Mouse (Mus musculus): Measurements from ENCODE around the gene Cenpi.
"Not testable (repeated sequence)": the region's sequence is repeated elsewhere in the genome, so short reads cannot be mapped to it uniquely, and the experiment has no call there.

Cenpi gene

GRCm38 (mm10) chrX:134307534-134308274, at the start of gene Cenpi:
Cenpi (plus strand) TSS chrX:134308084.
- peak; percentile 52 for DNase-seq (ENCODE audit: low spot score)

- DNase-seq (ENCODE audit: low spot score) = no peak
Observed at GRCm38 (mm10) chrX:134261191-134261590, 46.7 kb upstream of the Cenpi start.

- DNase-seq (ENCODE audit: low spot score) = no peak
Observed at GRCm38 (mm10) chrX:134262129-134262528, 45.8 kb upstream of the Cenpi start.

- DNase-seq (ENCODE audit: low spot score) = no peak
Observed at GRCm38 (mm10) chrX:134275715-134276114, 32.2 kb upstream of the Cenpi start.

- DNase-seq (ENCODE audit: low spot score) = no peak
Observed at GRCm38 (mm10) chrX:134276275-134277160, 31.4 kb upstream of the Cenpi start, which contains the start of gene Trmt2b. Trmt2b (minus strand) TSS chrX:134276984.

GRCm38 (mm10) chrX:134280531-134280930, 27.4 kb upstream of the Cenpi start:
- no peak for DNase-seq (ENCODE audit: low spot score)

- no peak for DNase-seq (ENCODE audit: low spot score)
Observed at GRCm38 (mm10) chrX:134285102-134285501, 22.8 kb upstream of the Cenpi start.

- no peak for DNase-seq (ENCODE audit: low spot score)
Observed at GRCm38 (mm10) chrX:134285791-134286190, 22.1 kb upstream of the Cenpi start.

- DNase-seq (ENCODE audit: low spot score) = no peak
Observed at GRCm38 (mm10) chrX:134287305-134287704, 20.6 kb upstream of the Cenpi start.

- DNase-seq (ENCODE audit: low spot score) = no peak
Observed at GRCm38 (mm10) chrX:134296301-134296700, 11.6 kb upstream of the Cenpi start.

GRCm38 (mm10) chrX:134296737-134297136, 11.1 kb upstream of the Cenpi start:
- no peak for DNase-seq (ENCODE audit: low spot score)

GRCm38 (mm10) chrX:134297195-134297594, 10.7 kb upstream of the Cenpi start:
- no peak for DNase-seq (ENCODE audit: low spot score)

GRCm38 (mm10) chrX:134300219-134300618, 7.7 kb upstream of the Cenpi start:
- DNase-seq (ENCODE audit: low spot score) = no peak

- DNase-seq (ENCODE audit: low spot score) = no peak
Observed at GRCm38 (mm10) chrX:134303287-134303686, 4.6 kb upstream of the Cenpi start.

GRCm38 (mm10) chrX:134308275-134308634, 371 bp downstream of the Cenpi start:
- no peak for DNase-seq (ENCODE audit: low spot score)

- DNase-seq (ENCODE audit: low spot score) = not testable (repeated sequence)
Observed at GRCm38 (mm10) chrX:134311193-134311592, 3.3 kb downstream of the Cenpi start.

GRCm38 (mm10) chrX:134319153-134319932, 11.5 kb downstream of the Cenpi start:
- no peak for DNase-seq (ENCODE audit: low spot score)

- DNase-seq (ENCODE audit: low spot score) = no peak
Observed at GRCm38 (mm10) chrX:134333280-134333679, 25.4 kb downstream of the Cenpi start.

GRCm38 (mm10) chrX:134342735-134343134, 34.9 kb downstream of the Cenpi start:
- DNase-seq (ENCODE audit: low spot score) = no peak

GRCm38 (mm10) chrX:134350205-134350604, 42.3 kb downstream of the Cenpi start:
- DNase-seq (ENCODE audit: low spot score) = no peak

GRCm38 (mm10) chrX:134353848-134354247, 46.0 kb downstream of the Cenpi start:
- DNase-seq (ENCODE audit: low spot score) = no peak

GRCm38 (mm10) chrX:134359336-134359735, 51.5 kb downstream of the Cenpi start:
- no peak for DNase-seq (ENCODE audit: low spot score)

Measured in layer of hippocampus, adult 9-10 months (tissue).